In genomic region chr1:34460061-34460441, GRCm38 (mm10) we compare ENCODE assay signal across 8 mouse cellular contexts. TPM values are rescaled to one million over a fixed set of nuclear protein-coding genes. Genes with fewer than 3 reads are reported as not detected.
DNase-seq lines count a peak whose midpoint lies in the region; ATAC-seq and TF ChIP-seq lines count a peak whose summit lies in the region.

No protein-coding gene starts in this region.

- H3K4me1 ChIP-seq in liver, adult 2 months (ENCODE audit: control insufficient read depth, insufficient read depth, low read length) = no peaks in the 10 kb centered on the region
- peaks cover 8% of the 10 kb centered on the region for H3K4me1 ChIP-seq in embryonic facial prominence, embryonic 12.5 days
- 0 out of 2 replicates have a peak, but pooled peaks cover 6% of the 10 kb centered on the region for H3K4me1 ChIP-seq in intestine, embryonic 15.5 days (replicated peaks)
- H3K4me1 ChIP-seq in stomach, embryonic 16.5 days (ENCODE audit: control insufficient read depth, insufficient read depth, low read length) = 0 out of 2 replicates have a peak, but pooled peaks cover 4% of the 10 kb centered on the region

- H3K9ac ChIP-seq in liver, adult 2 months (ENCODE audit: low read depth, low read length) = peak overlapping the region; percentile 48
- H3K9ac ChIP-seq in embryonic facial prominence, embryonic 12.5 days = peak overlapping the region; percentile 45; the same call in 1 of the 2 replicates
- peak overlapping the region; percentile 54 for H3K9ac ChIP-seq in intestine, embryonic 15.5 days
- peak overlapping the region; percentile 69 for H3K9ac ChIP-seq in stomach, embryonic 16.5 days (ENCODE audit: low read length)

- peak overlapping the region; percentile 89 for H3K4me2 ChIP-seq in embryonic facial prominence, embryonic 12.5 days (replicated peaks)
- peak overlapping the region; percentile 82 for H3K4me2 ChIP-seq in intestine, embryonic 15.5 days (replicated peaks)
- peak overlapping the region; percentile 81 for H3K4me2 ChIP-seq in stomach, embryonic 16.5 days (ENCODE audit: low read depth, low read length)

- TF ChIP-seq POLR2A in liver, adult 2 months (IDR thresholded peaks at IDR 0.05; ENCODE audit: extremely low read depth, insufficient read depth, low read length) = no peak

- DNase-seq in liver, adult 2 months (ENCODE audit: extremely low read depth, low read depth, low spot score) = no peak
- no peak for DNase-seq in liver
- peak; percentile 57 for DNase-seq in lung, postnatal 25 days (ENCODE audit: low spot score)
- DNase-seq in left cerebral cortex, adult 8-10 months (ENCODE audit: low spot score in 2 of 2) = no peak
- no peak for DNase-seq in retina, postnatal 1 day

- H3K27me3 ChIP-seq in liver, adult 2 months (ENCODE audit: control insufficient read depth, insufficient read depth, low read length) = peaks cover 2% of the 10 kb centered on the region; the same call in 1 of the 2 replicates
- peaks cover 44% of the 10 kb centered on the region for H3K27me3 ChIP-seq in embryonic facial prominence, embryonic 12.5 days
- no peaks in the 10 kb centered on the region for H3K27me3 ChIP-seq in intestine, embryonic 15.5 days (replicated peaks)
- no peaks in the 10 kb centered on the region; the same call in 1 of the 2 replicates for H3K27me3 ChIP-seq in stomach, embryonic 16.5 days (ENCODE audit: control insufficient read depth, insufficient read depth, low read length)

- H3K27ac ChIP-seq in liver, adult 2 months (replicated peaks; ENCODE audit: insufficient read depth, low read depth, low read length) = no peak overlapping the region
- no peak overlapping the region for H3K27ac ChIP-seq in embryonic facial prominence, embryonic 12.5 days
- peak overlapping the region; percentile 60 for H3K27ac ChIP-seq in intestine, embryonic 15.5 days
- H3K27ac ChIP-seq in stomach, embryonic 16.5 days (ENCODE audit: low read length) = peak overlapping the region; percentile 70

- TF ChIP-seq CTCF in liver, adult 2 months (IDR thresholded peaks at IDR 0.05; ENCODE audit: low read depth, low read length) = no peak

- no peaks in the 10 kb centered on the region for H3K79me2 ChIP-seq in liver, adult 2 months (ENCODE audit: control insufficient read depth, insufficient read depth, low read length)

- no peaks in the 10 kb centered on the region for H3K36me3 ChIP-seq in liver, adult 2 months (ENCODE audit: control insufficient read depth, insufficient read depth, low read length)
- no peaks in the 10 kb centered on the region for H3K36me3 ChIP-seq in embryonic facial prominence, embryonic 12.5 days
- H3K36me3 ChIP-seq in intestine, embryonic 15.5 days = no peaks in the 10 kb centered on the region
- H3K36me3 ChIP-seq in stomach, embryonic 16.5 days (ENCODE audit: control insufficient read depth, insufficient read depth, low read length) = no peaks in the 10 kb centered on the region

- ATAC-seq in embryonic facial prominence, embryonic 12.5 days (ENCODE audit: insufficient number of reproducible peaks, insufficient read depth, low FRiP score, low TSS enrichment) = no peak
- peak; percentile 79 for ATAC-seq in intestine, embryonic 15.5 days
- ATAC-seq in stomach, embryonic 16.5 days (ENCODE audit: insufficient read depth, low FRiP score) = peak; percentile 35; the same call in 1 of the 2 replicates

- peak overlapping the region; percentile 78 for H3K4me3 ChIP-seq in liver, adult 2 months (ENCODE audit: insufficient read depth, low read depth, low read length)
- peak overlapping the region; percentile 55 for H3K4me3 ChIP-seq in embryonic facial prominence, embryonic 12.5 days
- H3K4me3 ChIP-seq in intestine, embryonic 15.5 days (replicated peaks) = peak overlapping the region; percentile 54
- peak overlapping the region; percentile 63 for H3K4me3 ChIP-seq in stomach, embryonic 16.5 days (replicated peaks; ENCODE audit: low read length)

- 7% methylated on average over 15 of the region's 15 CpGs for WGBS in liver, adult 2 months
- 3% methylated on average over 15 of the region's 15 CpGs for WGBS in embryonic facial prominence, embryonic 12.5 days
- WGBS in intestine, embryonic 15.5 days = 3% methylated on average over 15 of the region's 15 CpGs
- WGBS in stomach, embryonic 16.5 days = 1% methylated on average over 15 of the region's 15 CpGs

- H3K9me3 ChIP-seq in embryonic facial prominence, embryonic 12.5 days = no peaks in the 10 kb centered on the region
- H3K9me3 ChIP-seq in intestine, embryonic 15.5 days = no peaks in the 10 kb centered on the region
- H3K9me3 ChIP-seq in stomach, embryonic 16.5 days (replicated peaks; ENCODE audit: control insufficient read depth, low read length) = no peaks in the 10 kb centered on the region

RNA-seq across cellular contexts. Expression of gene Ptpn18, which starts 0.5 kb away (rescaled TPM):
- 9.6 and 9.9 TPM in 2 replicates for total RNA-seq in liver, adult 2 months (2014; rRNA removed)
- 13.5 and 25.4 TPM in 2 replicates for polyA plus RNA-seq in liver, adult 2 months (2012; rRNA removed)
- 9.9 and 14.1 TPM in 2 replicates for polyA plus RNA-seq in embryonic facial prominence, embryonic 12.5 days (2016; fragmentation: Nextera tagmentation; extraction: Ambion mirVana)
- 22.9 and 28.5 TPM in 2 replicates for polyA plus RNA-seq in intestine, embryonic 15.5 days (2015; fragmentation: Nextera tagmentation; extraction: Ambion mirVana)
- polyA plus RNA-seq in stomach, embryonic 16.5 days (2015; fragmentation: Nextera tagmentation; extraction: Ambion mirVana) = 23.7 and 27.5 TPM in 2 replicates
- total RNA-seq in left cerebral cortex, adult 8-10 months (2022) = 10 to 100 TPM in 2 of 4 experiments, 1 to 10 TPM in 2; 3.4 to 11.1 (median 7.3) TPM

RNA-seq across cellular contexts. Expression of gene Imp4, which starts 20.4 kb away (rescaled TPM):
- 11.2 and 17.0 TPM in 2 replicates for total RNA-seq in liver, adult 2 months (2014; rRNA removed)
- polyA plus RNA-seq in liver, adult 2 months (2012; rRNA removed) = 32.1 and 36.2 TPM in 2 replicates
- polyA plus RNA-seq in embryonic facial prominence, embryonic 12.5 days (2016; fragmentation: Nextera tagmentation; extraction: Ambion mirVana) = 88.4 and 90.3 TPM in 2 replicates
- polyA plus RNA-seq in intestine, embryonic 15.5 days (2015; fragmentation: Nextera tagmentation; extraction: Ambion mirVana) = 109 and 113 TPM in 2 replicates
- 74.1 and 86.2 TPM in 2 replicates for polyA plus RNA-seq in stomach, embryonic 16.5 days (2015; fragmentation: Nextera tagmentation; extraction: Ambion mirVana)
- total RNA-seq in left cerebral cortex, adult 8-10 months (2022) = 10 to 100 TPM; 29.7 to 36.0 (median 33.1) TPM

RNA-seq across cellular contexts. Expression of gene Ccdc115, which starts 20.6 kb away (rescaled TPM):
- 12.1 and 13.5 TPM in 2 replicates for total RNA-seq in liver, adult 2 months (2014; rRNA removed)
- polyA plus RNA-seq in liver, adult 2 months (2012; rRNA removed) = 10.7 and 12.9 TPM in 2 replicates
- polyA plus RNA-seq in embryonic facial prominence, embryonic 12.5 days (2016; fragmentation: Nextera tagmentation; extraction: Ambion mirVana) = 51.0 and 52.1 TPM in 2 replicates
- 60.9 and 61.9 TPM in 2 replicates for polyA plus RNA-seq in intestine, embryonic 15.5 days (2015; fragmentation: Nextera tagmentation; extraction: Ambion mirVana)
- polyA plus RNA-seq in stomach, embryonic 16.5 days (2015; fragmentation: Nextera tagmentation; extraction: Ambion mirVana) = 52.6 and 55.0 TPM in 2 replicates
- total RNA-seq in left cerebral cortex, adult 8-10 months (2022) = 10 to 100 TPM; 15.5 to 19.7 (median 17.9) TPM

RNA-seq across cellular contexts. Expression of gene Prss39, which starts 38.2 kb away (rescaled TPM):
- total RNA-seq in liver, adult 2 months (2014; rRNA removed) = not detected in 2 replicates
- polyA plus RNA-seq in liver, adult 2 months (2012; rRNA removed) = not detected in 2 replicates
- not detected in 2 replicates for polyA plus RNA-seq in embryonic facial prominence, embryonic 12.5 days (2016; fragmentation: Nextera tagmentation; extraction: Ambion mirVana)
- polyA plus RNA-seq in intestine, embryonic 15.5 days (2015; fragmentation: Nextera tagmentation; extraction: Ambion mirVana) = not detected in 2 replicates
- not detected in 2 replicates for polyA plus RNA-seq in stomach, embryonic 16.5 days (2015; fragmentation: Nextera tagmentation; extraction: Ambion mirVana)
- total RNA-seq in left cerebral cortex, adult 8-10 months (2022) = not detected

Comparison
In these comparisons a context has a peak if more than half of its experiments do, and no peak if none do; other contexts are left out.
1. H3K27ac ChIP-seq: peak in intestine, embryonic 15.5 days (single experiment) and stomach, embryonic 16.5 days (single experiment); none in liver, adult 2 months (single experiment) and embryonic facial prominence, embryonic 12.5 days (single experiment).
2. Peak in every context shown above with its lines, with median percentiles within 50 percentile points of each other: H3K4me3 ChIP-seq, H3K9ac ChIP-seq and H3K4me2 ChIP-seq.